Mouse (Mus musculus): ENCODE measurements around the gene Rcbtb2. TPM values are rescaled to one million over a fixed set of nuclear protein-coding genes. Genes with fewer than 3 reads are reported as not detected.
A peak's percentile ranks its signal among the peaks of the same experiment; 100 is the strongest.

Gene Rcbtb2
- polyA plus RNA-seq, 1 experiment from 2014 or later, result 216 TPM

DNA sequence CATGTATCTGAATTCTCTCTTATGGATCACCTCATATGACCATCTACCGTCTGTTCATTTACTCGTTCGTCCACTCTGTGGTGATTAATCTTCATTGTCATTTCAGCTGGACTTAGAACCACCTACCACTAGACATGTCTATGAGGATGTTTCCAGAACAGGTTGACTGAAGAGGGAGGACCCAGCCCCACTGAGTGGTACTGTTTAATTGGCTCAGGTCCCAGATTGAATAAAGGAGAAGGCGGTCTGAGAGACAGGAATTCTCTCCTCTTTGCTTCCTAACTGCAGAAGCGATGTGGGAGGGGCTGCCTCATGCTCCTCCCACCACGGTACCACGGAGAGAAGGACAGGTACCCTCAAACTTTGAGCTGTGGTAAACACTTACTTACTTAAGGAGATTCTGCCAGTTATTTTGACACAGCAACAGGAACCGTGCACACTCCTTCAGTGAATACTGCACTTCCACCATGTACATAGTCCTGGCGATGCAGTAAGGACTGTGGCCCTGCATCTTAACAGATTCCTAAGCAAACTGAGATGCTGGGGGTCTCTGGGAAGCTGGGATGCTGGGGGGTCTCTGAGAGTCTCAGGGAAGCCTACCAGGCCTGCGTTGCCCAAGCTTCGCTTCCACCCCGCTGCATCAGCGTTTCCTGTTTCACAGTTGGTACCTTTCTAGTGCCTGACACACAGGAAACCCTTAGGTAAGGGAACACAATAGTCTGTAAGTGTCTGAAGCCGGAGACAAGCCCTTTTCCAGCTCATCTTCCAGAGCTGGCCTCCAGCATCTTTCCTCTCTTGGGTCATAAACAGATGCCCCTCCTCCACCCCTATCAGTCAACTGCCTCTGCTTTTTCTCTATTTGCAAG lies 4.1 kb upstream of the Rcbtb2 start:
- Histone ChIP-seq H3K27me3 (ENCODE audit: control insufficient read depth, insufficient read depth, low read length) (no peaks in the 10 kb centered on the region), H3K36me3 (ENCODE audit: control insufficient read depth, insufficient read depth, low read length) (no peaks in the 10 kb centered on the region), H3K4me3 (ENCODE audit: low read depth, low read length) (no peak overlapping the region), H3K4me1 (ENCODE audit: control insufficient read depth, insufficient read depth, low read length) (peaks cover 12% of the 10 kb centered on the region), H3K9ac (ENCODE audit: low read length) (no peak overlapping the region), H3K9me3 (ENCODE audit: control insufficient read depth, low read length) (no peaks in the 10 kb centered on the region), H3K4me2 (ENCODE audit: low read depth, severe bottlenecking) (no peak overlapping the region), H3K27ac (replicated peaks; ENCODE audit: low read depth, low read length) (no peak overlapping the region)
- no peak for DNase-seq (ENCODE audit: low spot score)
- 0 out of 2 replicates have a peak, but pooled peaks have one; percentile 40 for ATAC-seq (ENCODE audit: insufficient number of reproducible peaks, low FRiP score, low TSS enrichment, low read depth)
- WGBS, result 75% methylated on average over 14 of the region's 14 CpGs

DNA sequence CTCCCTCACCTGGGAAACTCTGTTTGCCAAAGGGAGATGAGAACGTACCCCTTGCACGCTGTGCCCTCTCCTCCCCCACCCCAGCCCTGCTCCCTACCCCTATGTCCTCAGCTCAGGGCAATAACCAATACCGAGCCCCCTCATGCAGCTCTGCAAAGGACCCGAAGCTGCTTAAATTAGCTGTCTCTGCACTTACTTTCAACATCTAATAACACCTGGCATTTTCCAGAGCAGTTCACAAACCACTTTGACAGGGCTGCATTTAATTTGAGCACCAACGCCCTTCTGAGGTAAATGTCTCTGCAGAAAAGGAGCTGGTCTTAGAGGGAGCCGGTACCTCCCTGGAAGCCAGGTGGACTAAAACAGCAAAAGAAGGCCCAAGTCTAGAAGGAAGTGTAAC lies 3.4 kb upstream of the Rcbtb2 start:
- DNase-seq (ENCODE audit: low spot score), result no peak
- H3K36me3 ChIP-seq (ENCODE audit: control insufficient read depth, insufficient read depth, low read length), result no peaks in the 10 kb centered on the region
- 12% methylated on average over 6 of the region's 6 CpGs for WGBS
- peaks cover 12% of the 10 kb centered on the region for H3K4me1 ChIP-seq (ENCODE audit: control insufficient read depth, insufficient read depth, low read length)
- no peaks in the 10 kb centered on the region for H3K9me3 ChIP-seq (ENCODE audit: control insufficient read depth, low read length)
- 0 out of 2 replicates have a peak, but pooled peaks have one; percentile 29 for ATAC-seq (ENCODE audit: insufficient number of reproducible peaks, low FRiP score, low TSS enrichment, low read depth)
- H3K4me2 ChIP-seq (ENCODE audit: low read depth, severe bottlenecking), result no peak overlapping the region
- H3K9ac ChIP-seq (ENCODE audit: low read length), result no peak overlapping the region
- no peaks in the 10 kb centered on the region for H3K27me3 ChIP-seq (ENCODE audit: control insufficient read depth, insufficient read depth, low read length)
- H3K4me3 ChIP-seq (ENCODE audit: low read depth, low read length), result no peak overlapping the region
- no peak overlapping the region for H3K27ac ChIP-seq (replicated peaks; ENCODE audit: low read depth, low read length)

DNA sequence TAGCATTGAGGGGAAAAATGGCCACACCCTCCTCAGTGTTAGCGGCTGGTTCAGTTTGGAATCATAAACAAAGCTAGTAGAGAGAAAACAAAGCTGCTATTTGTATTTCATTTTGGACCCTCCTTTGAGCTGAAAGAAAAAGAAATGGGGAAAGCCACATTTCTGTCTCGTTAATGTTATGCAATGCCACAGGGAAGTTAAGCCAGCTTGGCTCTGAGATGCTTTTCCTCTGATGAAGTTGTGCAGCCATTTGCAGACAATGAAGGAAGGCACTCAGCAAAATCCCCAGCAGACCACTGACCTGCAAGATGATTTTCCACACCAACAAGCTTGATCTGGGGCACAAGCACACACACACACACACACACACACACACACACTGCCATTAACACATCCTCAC lies 2.9 kb upstream of the Rcbtb2 start:
- DNase-seq (ENCODE audit: low spot score) (no peak), ATAC-seq (ENCODE audit: insufficient number of reproducible peaks, low FRiP score, low TSS enrichment, low read depth) (no peak)
- WGBS, result 44% methylated on average over 2 of the region's 2 CpGs

DNA sequence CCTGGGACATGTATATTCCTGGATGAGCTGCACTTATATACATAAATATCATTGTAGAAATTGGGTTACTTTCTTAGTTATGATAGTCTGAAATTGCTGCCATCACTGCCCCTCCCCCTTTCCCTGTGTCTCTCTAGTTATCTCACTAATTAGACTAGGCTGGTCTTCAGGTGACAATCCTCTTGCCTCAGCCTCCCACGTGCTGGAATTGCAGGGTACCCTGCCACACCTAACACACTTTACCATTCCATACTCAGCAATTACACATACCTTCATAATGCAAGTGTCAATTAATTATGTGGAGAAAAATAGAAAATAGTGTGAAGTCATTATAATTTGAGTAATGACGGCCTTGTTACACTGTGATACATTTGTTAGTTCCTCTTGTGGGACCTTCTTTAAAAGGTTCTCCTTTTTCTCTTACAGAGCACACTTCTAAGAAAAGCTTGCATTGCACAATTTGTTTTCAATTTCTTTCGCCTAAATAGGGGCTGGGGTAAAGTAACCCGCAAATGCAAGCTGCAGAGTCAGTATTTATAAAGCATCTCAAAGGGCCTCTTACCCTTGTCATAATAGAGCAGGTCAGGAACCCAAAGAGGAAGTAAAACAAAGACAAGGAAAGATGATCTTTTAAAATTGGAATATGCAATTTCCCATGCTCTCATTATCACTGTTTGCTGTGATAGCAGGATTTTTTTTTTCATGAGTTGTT lies 470 bp upstream of the Rcbtb2 start:
- ATAC-seq (ENCODE audit: insufficient number of reproducible peaks, low FRiP score, low TSS enrichment, low read depth) (no peak), DNase-seq (ENCODE audit: low spot score) (no peak)
- Histone ChIP-seq H3K27me3 (ENCODE audit: control insufficient read depth, insufficient read depth, low read length) (no peaks in the 10 kb centered on the region), H3K36me3 (ENCODE audit: control insufficient read depth, insufficient read depth, low read length) (no peaks in the 10 kb centered on the region), H3K27ac (replicated peaks; ENCODE audit: low read depth, low read length) (no peak overlapping the region), H3K4me1 (ENCODE audit: control insufficient read depth, insufficient read depth, low read length) (peaks cover 12% of the 10 kb centered on the region), H3K4me3 (ENCODE audit: low read depth, low read length) (no peak overlapping the region), H3K9me3 (ENCODE audit: control insufficient read depth, low read length) (no peaks in the 10 kb centered on the region), H3K9ac (ENCODE audit: low read length) (no peak overlapping the region), H3K4me2 (ENCODE audit: low read depth, severe bottlenecking) (no peak overlapping the region)
- WGBS, result 73% methylated on average over 4 of the region's 4 CpGs

More for the DNA sequence above, 2.9 kb upstream of the Rcbtb2 start:
- Histone ChIP-seq H3K9ac (ENCODE audit: low read length) (no peak overlapping the region), H3K9me3 (ENCODE audit: control insufficient read depth, low read length) (no peaks in the 10 kb centered on the region), H3K4me2 (ENCODE audit: low read depth, severe bottlenecking) (no peak overlapping the region), H3K27ac (replicated peaks; ENCODE audit: low read depth, low read length) (no peak overlapping the region), H3K4me3 (ENCODE audit: low read depth, low read length) (no peak overlapping the region), H3K27me3 (ENCODE audit: control insufficient read depth, insufficient read depth, low read length) (no peaks in the 10 kb centered on the region), H3K36me3 (ENCODE audit: control insufficient read depth, insufficient read depth, low read length) (no peaks in the 10 kb centered on the region), H3K4me1 (ENCODE audit: control insufficient read depth, insufficient read depth, low read length) (peaks cover 12% of the 10 kb centered on the region)

DNA sequence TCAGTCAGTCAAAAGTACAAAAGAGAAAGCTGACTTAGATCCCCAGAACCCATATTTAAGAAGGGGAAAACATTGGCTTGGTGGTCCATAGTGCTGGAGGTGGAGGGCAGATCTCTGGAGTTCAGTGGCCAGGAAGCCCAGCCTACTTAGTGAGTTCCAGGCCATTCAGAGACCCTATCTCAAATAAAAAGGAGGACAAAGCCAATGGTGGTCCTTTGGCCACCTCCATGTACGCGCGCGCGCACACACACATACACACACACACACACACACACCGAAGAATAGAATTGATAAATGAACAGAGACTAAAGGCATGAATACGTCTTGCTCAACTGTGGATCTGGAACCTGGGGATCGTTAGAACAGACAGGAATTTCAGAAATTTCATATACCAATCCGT lies 544 bp downstream of the Rcbtb2 start:
- ATAC-seq (ENCODE audit: insufficient number of reproducible peaks, low FRiP score, low TSS enrichment, low read depth) (no peak), DNase-seq (ENCODE audit: low spot score) (no peak)
- Histone ChIP-seq H3K4me2 (ENCODE audit: low read depth, severe bottlenecking) (no peak overlapping the region), H3K4me1 (ENCODE audit: control insufficient read depth, insufficient read depth, low read length) (peaks cover 12% of the 10 kb centered on the region), H3K27ac (replicated peaks; ENCODE audit: low read depth, low read length) (no peak overlapping the region), H3K36me3 (ENCODE audit: control insufficient read depth, insufficient read depth, low read length) (no peaks in the 10 kb centered on the region), H3K4me3 (ENCODE audit: low read depth, low read length) (no peak overlapping the region), H3K27me3 (ENCODE audit: control insufficient read depth, insufficient read depth, low read length) (no peaks in the 10 kb centered on the region), H3K9ac (ENCODE audit: low read length) (no peak overlapping the region), H3K9me3 (ENCODE audit: control insufficient read depth, low read length) (no peaks in the 10 kb centered on the region)
- 92% methylated on average over 9 of the region's 9 CpGs for WGBS

DNA sequence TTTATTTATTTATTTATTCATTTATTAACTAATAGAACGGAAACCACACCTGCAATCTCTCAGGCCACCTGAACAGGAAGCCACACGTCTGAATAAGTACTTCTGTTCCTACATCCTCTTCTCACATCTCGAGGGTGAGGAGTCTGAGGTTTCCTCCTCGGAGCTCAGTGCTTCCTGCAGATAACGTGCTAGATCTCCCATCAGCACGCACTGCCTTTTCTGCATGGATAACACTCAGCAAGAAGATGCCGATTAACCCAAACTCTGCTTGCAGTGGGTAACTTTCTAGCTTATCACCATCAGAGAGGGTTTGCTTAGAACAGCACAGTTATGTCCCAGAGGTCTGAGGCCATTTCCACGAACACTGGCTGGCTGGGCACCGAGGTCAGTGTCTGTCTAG lies 949 bp downstream of the Rcbtb2 start:
- Histone ChIP-seq H3K4me2 (ENCODE audit: low read depth, severe bottlenecking) (no peak overlapping the region), H3K9me3 (ENCODE audit: control insufficient read depth, low read length) (no peaks in the 10 kb centered on the region), H3K27ac (replicated peaks; ENCODE audit: low read depth, low read length) (no peak overlapping the region), H3K27me3 (ENCODE audit: control insufficient read depth, insufficient read depth, low read length) (no peaks in the 10 kb centered on the region), H3K4me1 (ENCODE audit: control insufficient read depth, insufficient read depth, low read length) (peaks cover 9% of the 10 kb centered on the region), H3K9ac (ENCODE audit: low read length) (no peak overlapping the region), H3K4me3 (ENCODE audit: low read depth, low read length) (no peak overlapping the region), H3K36me3 (ENCODE audit: control insufficient read depth, insufficient read depth, low read length) (no peaks in the 10 kb centered on the region)
- DNase-seq (ENCODE audit: low spot score) (no peak), ATAC-seq (ENCODE audit: insufficient number of reproducible peaks, low FRiP score, low TSS enrichment, low read depth) (no peak)
- WGBS, result 79% methylated on average over 9 of the region's 9 CpGs

DNA sequence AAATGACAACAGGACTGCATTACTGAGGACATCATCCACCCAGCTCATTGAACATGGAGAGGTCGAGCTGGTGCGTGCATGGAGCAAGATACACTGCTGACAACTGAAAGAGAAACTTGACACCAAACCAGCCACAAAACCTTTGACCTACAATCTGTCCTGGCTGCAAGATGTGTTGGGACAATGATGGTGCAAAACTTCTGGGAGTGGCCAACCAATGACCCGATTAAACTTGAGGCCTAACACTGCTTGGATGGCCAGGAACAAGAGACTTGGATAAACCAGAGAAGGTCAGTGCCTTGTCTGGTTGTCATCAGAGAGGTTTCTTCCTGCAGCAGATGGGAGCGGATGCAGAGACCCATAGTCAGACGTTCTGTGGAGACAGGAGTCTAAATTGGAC lies 7.7 kb downstream of the Rcbtb2 start:
- ATAC-seq (ENCODE audit: insufficient number of reproducible peaks, low FRiP score, low TSS enrichment, low read depth) (no peak), DNase-seq (ENCODE audit: low spot score) (no peak)
- H3K4me1 ChIP-seq (ENCODE audit: control insufficient read depth, insufficient read depth, low read length), result no peaks in the 10 kb centered on the region
- H3K36me3 ChIP-seq (ENCODE audit: control insufficient read depth, insufficient read depth, low read length), result no peaks in the 10 kb centered on the region
- no peak overlapping the region for H3K9ac ChIP-seq (ENCODE audit: low read length)
- H3K9me3 ChIP-seq (ENCODE audit: control insufficient read depth, low read length), result no peaks in the 10 kb centered on the region
- no peak overlapping the region for H3K27ac ChIP-seq (replicated peaks; ENCODE audit: low read depth, low read length)
- no peak overlapping the region for H3K4me3 ChIP-seq (ENCODE audit: low read depth, low read length)
- H3K27me3 ChIP-seq (ENCODE audit: control insufficient read depth, insufficient read depth, low read length), result no peaks in the 10 kb centered on the region
- no peak overlapping the region for H3K4me2 ChIP-seq (ENCODE audit: low read depth, severe bottlenecking)
- 64% methylated on average over 5 of the region's 5 CpGs for WGBS

DNA sequence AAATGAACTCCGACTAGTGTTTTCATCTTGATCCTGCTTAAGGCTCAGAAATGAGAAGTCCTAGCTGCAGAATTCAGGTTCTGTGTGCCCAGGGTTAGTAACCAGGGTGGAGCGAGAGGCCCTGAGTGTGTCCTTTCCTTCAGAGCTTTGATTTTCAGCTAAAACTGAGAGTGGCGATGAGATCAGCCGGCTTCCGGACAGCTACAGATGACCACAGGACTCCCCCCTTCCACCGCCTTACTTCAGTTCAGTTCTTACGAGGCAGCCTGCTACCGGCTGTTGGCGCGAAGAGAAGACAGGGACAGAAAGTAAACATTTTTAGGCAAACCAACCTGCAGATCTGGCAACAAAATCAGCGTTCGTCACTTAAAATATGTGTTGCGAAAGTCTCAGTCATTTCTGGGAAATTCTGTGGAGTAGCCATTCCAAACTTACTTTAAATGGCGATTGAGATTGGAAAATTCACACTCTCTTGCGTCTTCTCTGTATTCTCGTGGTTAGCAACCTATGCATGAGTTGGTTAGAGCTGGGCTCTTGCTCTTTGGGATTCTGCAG lies 9.1 kb downstream of the Rcbtb2 start:
- no peak for DNase-seq (ENCODE audit: low spot score)
- Histone ChIP-seq H3K4me1 (ENCODE audit: control insufficient read depth, insufficient read depth, low read length) (no peaks in the 10 kb centered on the region), H3K36me3 (ENCODE audit: control insufficient read depth, insufficient read depth, low read length) (no peaks in the 10 kb centered on the region), H3K27ac (replicated peaks; ENCODE audit: low read depth, low read length) (no peak overlapping the region), H3K9me3 (ENCODE audit: control insufficient read depth, low read length) (no peaks in the 10 kb centered on the region), H3K4me2 (ENCODE audit: low read depth, severe bottlenecking) (no peak overlapping the region), H3K4me3 (ENCODE audit: low read depth, low read length) (no peak overlapping the region), H3K9ac (ENCODE audit: low read length) (no peak overlapping the region), H3K27me3 (ENCODE audit: control insufficient read depth, insufficient read depth, low read length) (no peaks in the 10 kb centered on the region)
- 87% methylated on average over 16 of the region's 16 CpGs for WGBS
- no peak for ATAC-seq (ENCODE audit: insufficient number of reproducible peaks, low FRiP score, low TSS enrichment, low read depth)
